Mouse (Mus musculus) heart, adult 2 months (tissue): ENCODE data around the gene Ddit4. TPM values are rescaled to one million over a fixed set of nuclear protein-coding genes. Genes with fewer than 3 reads are reported as not detected.
A peak's percentile ranks its signal among the peaks of the same experiment; 100 is the strongest.

Experiments used
- DNase-seq, 2 experiments: peaks; one replicate each; pipeline ENCODE4 v3.0.0; 2021
- H3K27ac ChIP-seq: fragments of 200-600 bp; 2 replicates; pipeline ENCODE4 v1.8.1; 2022
- H3K27me3 ChIP-seq: fragments of 200-500 bp; 2 replicates; pipeline ENCODE4 v1.6.1; 2012; ENCODE audit warnings: mild to moderate bottlenecking, low read length, inconsistent platforms, mixed read lengths; ENCODE audit not compliant: control insufficient read depth, insufficient read depth
- H3K36me3 ChIP-seq: fragments of 200-500 bp; 2 replicates; pipeline ENCODE4 v1.6.1; 2012; ENCODE audit warnings: low read length, inconsistent platforms; ENCODE audit not compliant: control insufficient read depth, insufficient read depth
- H3K4me1 ChIP-seq: fragments of 200-500 bp; 2 replicates; pipeline ENCODE4 v1.6.1; 2011; ENCODE audit warnings: low read length; ENCODE audit not compliant: control insufficient read depth, insufficient read depth
- H3K4me3 ChIP-seq: fragments of 200-600 bp; 2 replicates; pipeline ENCODE4 v1.8.1; 2022
- H3K79me2 ChIP-seq: fragments of 200-500 bp; replicated peaks from 2 replicates; pipeline ENCODE4 v1.6.1; 2012; ENCODE audit warnings: mild to moderate bottlenecking, inconsistent platforms, low read length, moderate library complexity, mixed read lengths; ENCODE audit not compliant: control insufficient read depth, insufficient read depth
- H3K9ac ChIP-seq: fragments of 200-500 bp; 2 replicates; pipeline ENCODE4 v1.6.1; 2012; ENCODE audit warnings: low read depth, mild to moderate bottlenecking, control low read depth, inconsistent platforms, low read length, mixed read lengths
- CTCF ChIP-seq: fragments of 200-600 bp; IDR thresholded peaks from 2 replicates; pipeline ENCODE4 v1.8.1; 2022; ENCODE audit warnings: antibody characterized with exemption, mild to moderate bottlenecking, moderate library complexity
- EP300 ChIP-seq: fragments of 200-500 bp; IDR thresholded peaks from 2 replicates; pipeline ENCODE4 v1.6.1; 2011; ENCODE audit warnings: low read depth, low read length, control low read depth; ENCODE audit not compliant: insufficient read depth
- POLR2A ChIP-seq: fragments of 200-500 bp; IDR thresholded peaks from 2 replicates; pipeline ENCODE4 v1.6.1; 2011; ENCODE audit warnings: mild to moderate bottlenecking, low read depth, low read length, control low read depth; ENCODE audit not compliant: insufficient read depth
- WGBS: fragments of 180-500 bp; shearing (Covaris S2); methylation state at CpG from one replicate; pipeline ENCODE4 v1.1.7; 2018; 5-methylcytosine and 5-hydroxymethylcytosine counted together
- intact Hi-C: fragments of 180-260 bp; cut with DNase I; formaldehyde crosslinking; loops from one replicate; pipeline ENCODE4 v1.15.1; 2025
- polyA plus RNA-seq: library from polyadenylated mRNA; depleted of rRNA; stranded (reverse); fragments of >200 nt; gene quantifications from 2 replicates; pipeline ENCODE4 v1.2.3, GENCODE M21; 2012
- total RNA-seq, 2 experiments: library from RNA; stranded (reverse); gene quantifications; 2 replicates each; pipeline ENCODE4 v1.2.3; 2021

The Ddit4 gene
- total and polyA plus RNA-seq, 3 experiments, result 55.5 to 219 (median 70.7) TPM

DNA sequence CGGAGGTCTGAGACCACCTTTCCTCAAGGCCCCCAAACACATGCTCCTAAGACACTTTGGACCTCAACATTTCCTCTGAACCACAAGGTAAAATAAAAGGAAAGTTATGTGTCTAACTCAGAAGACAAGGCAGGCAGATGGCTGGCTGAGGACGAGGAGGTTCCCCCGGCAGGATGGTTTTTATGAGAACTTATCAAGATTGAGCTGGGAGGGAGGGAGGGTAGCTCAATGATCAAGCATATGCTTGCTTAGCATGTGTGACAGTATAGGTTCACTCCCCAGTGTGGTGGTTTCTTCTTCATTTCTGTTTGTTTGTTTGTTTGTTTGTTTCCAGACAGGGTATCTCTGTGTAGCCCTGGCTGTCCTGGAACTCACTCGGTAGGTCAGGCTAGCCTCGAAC lies 5.3 kb downstream of the Ddit4 start:
- intact Hi-C loops, result no loop called here
- Histone ChIP-seq H3K79me2 (peaks cover 3% of the 10 kb centered on the region; the same call in 1 of the 2 replicates), H3K4me3 (no peak overlapping the region), H3K9ac (no peak overlapping the region), H3K36me3 (peaks cover 9% of the 10 kb centered on the region), H3K27ac (no peak overlapping the region), H3K27me3 (no peaks in the 10 kb centered on the region), H3K4me1 (peaks cover 17% of the 10 kb centered on the region)
- 93% methylated on average over 5 of the region's 5 CpGs for WGBS
- no peak for TF ChIP-seq EP300
- no peak for TF ChIP-seq POLR2A
- no peak for TF ChIP-seq CTCF
- no peak for DNase-seq

DNA sequence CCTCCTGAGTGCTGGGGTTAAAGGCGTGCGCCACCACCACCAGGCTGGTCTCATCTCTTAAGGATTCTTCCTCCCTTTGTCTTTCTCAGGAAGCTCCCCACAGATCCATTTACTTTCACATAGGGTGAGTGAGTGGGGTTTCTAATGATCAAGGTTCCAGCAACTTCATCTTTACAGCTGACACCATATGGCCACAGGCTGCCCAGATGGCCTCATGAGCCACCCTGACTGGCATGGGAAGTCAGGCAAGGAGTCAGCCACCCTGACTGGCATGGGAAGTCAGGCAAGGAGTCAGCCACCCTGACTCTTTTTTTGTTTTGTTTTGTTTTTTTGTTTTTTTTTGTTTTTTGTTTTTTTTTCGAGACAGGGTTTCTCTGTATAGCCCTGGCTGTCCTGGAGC lies 6.2 kb downstream of the Ddit4 start:
- no peak overlapping the region for H3K4me3 ChIP-seq
- no peaks in the 10 kb centered on the region; the same call in 1 of the 2 replicates for H3K79me2 ChIP-seq
- H3K4me1 ChIP-seq, result peaks cover 17% of the 10 kb centered on the region
- no peaks in the 10 kb centered on the region for H3K27me3 ChIP-seq
- WGBS, result 91% methylated on average over 3 of the region's 3 CpGs
- peaks cover 9% of the 10 kb centered on the region for H3K36me3 ChIP-seq
- no peak for DNase-seq
- intact Hi-C loops, result no loop called here
- TF ChIP-seq POLR2A (no peak), EP300 (no peak), CTCF (no peak)
- no peak overlapping the region for H3K9ac ChIP-seq
- H3K27ac ChIP-seq, result no peak overlapping the region

DNA sequence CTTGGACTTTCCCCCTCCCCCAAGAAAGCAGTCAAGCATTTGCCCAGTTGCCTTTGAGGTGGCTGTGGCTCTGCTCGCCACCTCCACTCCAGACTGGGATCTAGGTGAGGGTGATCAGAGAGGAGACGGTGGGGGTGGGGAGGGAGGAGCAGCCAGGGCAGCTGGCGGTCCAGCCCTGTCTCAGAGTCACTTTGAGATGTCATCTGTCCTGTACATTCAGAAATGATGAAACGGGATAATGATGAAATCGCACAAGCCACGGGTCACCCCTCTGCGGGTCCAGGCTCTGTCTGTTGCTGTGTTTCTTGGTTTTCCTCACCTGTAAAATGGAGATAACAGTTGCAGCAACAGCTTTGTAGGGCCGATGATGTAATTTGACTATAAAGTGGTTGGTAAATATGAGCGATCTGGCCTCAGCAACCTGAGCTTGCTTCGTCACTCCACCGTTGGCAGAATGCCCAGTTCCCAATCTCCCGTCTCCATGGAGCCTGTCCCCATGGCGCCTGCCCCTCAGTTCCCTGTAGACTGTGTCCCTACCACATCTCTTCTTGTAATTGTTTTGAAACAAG lies 8.1 kb downstream of the Ddit4 start:
- no peaks in the 10 kb centered on the region for H3K36me3 ChIP-seq
- WGBS, result 16% methylated on average over 13 of the region's 13 CpGs
- H3K27ac ChIP-seq, result peak overlapping the region; percentile 57
- H3K4me3 ChIP-seq, result peak overlapping the region; percentile 30
- H3K9ac ChIP-seq, result no peak overlapping the region; the same call in 1 of the 2 replicates
- intact Hi-C loops, result no loop called here
- no peaks in the 10 kb centered on the region for H3K27me3 ChIP-seq
- DNase-seq, result peak; percentile 78 to 84
- H3K4me1 ChIP-seq, result peaks cover 12% of the 10 kb centered on the region
- no peaks in the 10 kb centered on the region for H3K79me2 ChIP-seq
- no peak for TF ChIP-seq EP300
- TF ChIP-seq POLR2A, result no peak
- no peak for TF ChIP-seq CTCF

DNA sequence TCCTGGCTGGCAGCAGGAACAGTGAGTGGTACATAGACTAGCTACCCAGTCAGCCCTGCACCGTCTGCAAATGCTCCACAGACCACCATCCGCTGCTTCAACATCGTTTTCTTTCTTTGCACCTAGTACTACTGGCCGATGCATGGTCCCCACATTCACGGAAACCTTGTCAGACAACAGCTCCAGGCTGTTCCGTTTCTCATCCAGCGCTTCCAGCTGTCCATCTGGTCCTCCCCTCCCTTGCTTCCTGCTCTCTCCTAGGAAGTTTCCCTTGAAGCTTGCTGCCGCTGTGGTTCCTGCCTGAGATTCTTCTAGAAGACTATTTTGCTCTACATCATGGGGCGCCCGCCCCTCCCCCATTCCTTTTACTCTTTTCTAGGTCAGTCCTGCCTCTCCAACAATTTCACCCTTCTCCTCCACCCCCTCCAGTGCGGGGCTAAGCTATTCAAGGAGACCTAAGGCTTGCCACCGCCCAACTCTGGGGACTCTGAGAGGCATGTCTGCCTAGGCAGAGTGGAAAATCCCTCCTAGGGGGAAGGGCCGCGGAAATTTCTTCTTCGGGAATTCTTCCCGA lies 8.7 kb downstream of the Ddit4 start:
- H3K4me1 ChIP-seq, result peaks cover 10% of the 10 kb centered on the region
- peak overlapping the region; percentile 39 for H3K9ac ChIP-seq
- H3K4me3 ChIP-seq, result peak overlapping the region; percentile 30
- H3K36me3 ChIP-seq, result no peaks in the 10 kb centered on the region
- peak overlapping the region; percentile 57 for H3K27ac ChIP-seq
- H3K27me3 ChIP-seq, result no peaks in the 10 kb centered on the region
- TF ChIP-seq EP300 (0 out of 2 replicates have a peak, but pooled peaks have one; percentile 25), CTCF (no peak)
- no peaks in the 10 kb centered on the region for H3K79me2 ChIP-seq
- peak; percentile 60 to 65 for DNase-seq
- WGBS, result 4% methylated on average over 16 of the region's 16 CpGs
- intact Hi-C loops, result no loop called here

DNA sequence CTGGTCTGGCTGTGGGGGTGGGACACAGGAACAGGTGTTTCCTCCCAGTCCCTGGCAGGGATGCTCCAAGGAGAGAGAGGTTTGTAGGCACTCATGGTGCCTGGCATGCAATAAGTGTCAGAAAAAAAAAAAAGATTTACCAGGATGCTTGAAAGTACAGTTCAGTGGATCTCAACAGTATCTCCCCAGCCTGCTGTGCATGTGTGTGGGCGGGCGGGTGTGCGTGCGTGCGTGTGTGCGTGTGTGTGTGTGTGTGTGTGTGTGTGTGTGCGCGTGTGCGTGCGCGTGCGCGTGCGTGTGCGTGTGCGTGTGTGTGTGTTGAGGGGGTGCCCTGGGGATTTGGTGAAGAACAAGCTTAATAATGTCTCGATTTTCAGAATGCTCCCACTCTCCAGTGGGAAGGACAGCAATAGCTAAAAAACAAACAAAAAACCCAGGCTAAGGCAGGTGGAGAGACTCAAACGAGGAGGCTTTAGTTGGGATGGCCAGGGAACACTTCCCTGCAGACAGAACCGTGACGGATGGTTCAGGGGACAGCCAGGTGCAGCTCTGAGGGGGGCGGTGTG lies 9.3 kb downstream of the Ddit4 start:
- intact Hi-C loops, result no loop called here
- no peaks in the 10 kb centered on the region for H3K36me3 ChIP-seq
- H3K9ac ChIP-seq, result peak overlapping the region; percentile 39
- H3K4me1 ChIP-seq, result peaks cover 7% of the 10 kb centered on the region
- no peak overlapping the region; the same call in 1 of the 2 replicates for H3K4me3 ChIP-seq
- DNase-seq, result no peak
- WGBS, result 56% methylated on average over 21 of the region's 21 CpGs
- no peak for TF ChIP-seq POLR2A
- TF ChIP-seq CTCF, result no peak
- no peak for TF ChIP-seq EP300
- H3K27me3 ChIP-seq, result no peaks in the 10 kb centered on the region
- H3K27ac ChIP-seq, result peak overlapping the region; percentile 57
- no peaks in the 10 kb centered on the region for H3K79me2 ChIP-seq

DNA sequence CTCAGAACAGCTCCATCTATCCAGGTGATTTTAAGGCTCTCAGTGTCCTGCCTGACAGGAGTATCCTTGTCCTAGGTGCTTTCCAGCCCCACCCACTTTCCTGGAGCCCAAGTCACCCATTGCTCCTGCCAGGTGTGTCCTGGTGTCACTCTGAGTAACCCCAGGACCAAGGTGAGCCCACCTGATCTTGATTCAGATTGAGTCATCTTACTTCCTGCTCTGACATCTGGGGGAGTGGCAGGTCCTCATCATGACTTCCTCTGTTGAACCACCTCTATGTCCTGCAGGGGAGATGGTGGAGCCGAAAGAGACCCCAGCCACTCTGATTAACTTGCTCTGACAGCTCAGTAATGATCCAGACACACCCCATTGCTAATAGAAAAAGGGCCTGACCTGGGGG lies 12.6 kb downstream of the Ddit4 start:
- peaks cover 7% of the 10 kb centered on the region for H3K4me1 ChIP-seq
- no peak for TF ChIP-seq EP300
- no peak for TF ChIP-seq POLR2A
- TF ChIP-seq CTCF, result no peak
- no peak overlapping the region for H3K27ac ChIP-seq
- DNase-seq, result no peak
- no peak overlapping the region for H3K4me3 ChIP-seq
- intact Hi-C loops, result loop anchor here (2.0 kb wide), 1 partner anchor 16 kb away; no protein-coding TSS in a partner anchor
- 83% methylated on average over 1 of the region's 1 CpGs for WGBS
- H3K27me3 ChIP-seq, result no peaks in the 10 kb centered on the region
- H3K9ac ChIP-seq, result no peak overlapping the region
- H3K36me3 ChIP-seq, result no peaks in the 10 kb centered on the region
- H3K79me2 ChIP-seq, result no peaks in the 10 kb centered on the region
